Mouse (Mus musculus) ES-Bruce4 (cell line): Measurements from ENCODE around the gene Smco4. TPM values are rescaled to one million over a fixed set of nuclear protein-coding genes. Genes with fewer than 3 reads are reported as not detected.

Source experiments
- H3K27ac ChIP-seq: 2 replicates; pipeline ENCODE4 v1.5.1; 2012; ENCODE audit warnings: low read length, inconsistent platforms; ENCODE audit not compliant: insufficient read depth
- H3K27me3 ChIP-seq: 2 replicates; pipeline ENCODE4 v1.6.1; 2012; ENCODE audit warnings: mild to moderate bottlenecking, low read length, inconsistent platforms; ENCODE audit not compliant: control insufficient read depth, poor library complexity, insufficient read depth, severe bottlenecking
- H3K36me3 ChIP-seq: 2 replicates; pipeline ENCODE4 v1.6.1; 2012; ENCODE audit warnings: inconsistent platforms, mild to moderate bottlenecking, low read length, moderate library complexity; ENCODE audit not compliant: control insufficient read depth, poor library complexity, insufficient read depth, severe bottlenecking
- H3K4me1 ChIP-seq: one replicate; pipeline ENCODE4 v1.8.1; 2011; ENCODE audit warnings: low read length; ENCODE audit not compliant: control insufficient read depth, insufficient read depth
- H3K4me3 ChIP-seq: 2 replicates; pipeline ENCODE4 v1.5.1; 2011; ENCODE audit warnings: low read depth, mild to moderate bottlenecking, low read length
- H3K9ac ChIP-seq: 2 replicates; pipeline ENCODE4 v1.6.1; 2012; ENCODE audit warnings: low read depth, mild to moderate bottlenecking, inconsistent platforms; ENCODE audit not compliant: poor library complexity, severe bottlenecking
- H3K9me3 ChIP-seq: replicated peaks from 2 replicates; pipeline ENCODE4 v1.6.1; 2012; ENCODE audit warnings: mild to moderate bottlenecking, low read length, inconsistent platforms; ENCODE audit not compliant: control insufficient read depth, poor library complexity, insufficient read depth, severe bottlenecking
- CTCF ChIP-seq: IDR thresholded peaks from one replicate; pipeline ENCODE4 v1.8.1; 2011; ENCODE audit warnings: low read depth, low read length
- EP300 ChIP-seq: IDR thresholded peaks from 2 replicates; pipeline ENCODE4 v1.6.1; 2011; ENCODE audit warnings: low read depth, low read length; ENCODE audit not compliant: insufficient read depth
- POLR2A ChIP-seq: IDR thresholded peaks from one replicate; pipeline ENCODE4 v1.8.1; 2011; ENCODE audit warnings: low read length; ENCODE audit not compliant: insufficient read depth
- polyA plus RNA-seq: library from polyadenylated mRNA; stranded (reverse); fragments of >200 nt; gene quantifications from 2 replicates; pipeline ENCODE4 v1.2.4, GENCODE M21; 2011; ENCODE audit warnings: low read depth; ENCODE audit not compliant: missing spikeins, insufficient read depth, insufficient read length

Smco4 gene
- polyA plus RNA-seq, 1 experiment, result 12.2 TPM

DNA sequence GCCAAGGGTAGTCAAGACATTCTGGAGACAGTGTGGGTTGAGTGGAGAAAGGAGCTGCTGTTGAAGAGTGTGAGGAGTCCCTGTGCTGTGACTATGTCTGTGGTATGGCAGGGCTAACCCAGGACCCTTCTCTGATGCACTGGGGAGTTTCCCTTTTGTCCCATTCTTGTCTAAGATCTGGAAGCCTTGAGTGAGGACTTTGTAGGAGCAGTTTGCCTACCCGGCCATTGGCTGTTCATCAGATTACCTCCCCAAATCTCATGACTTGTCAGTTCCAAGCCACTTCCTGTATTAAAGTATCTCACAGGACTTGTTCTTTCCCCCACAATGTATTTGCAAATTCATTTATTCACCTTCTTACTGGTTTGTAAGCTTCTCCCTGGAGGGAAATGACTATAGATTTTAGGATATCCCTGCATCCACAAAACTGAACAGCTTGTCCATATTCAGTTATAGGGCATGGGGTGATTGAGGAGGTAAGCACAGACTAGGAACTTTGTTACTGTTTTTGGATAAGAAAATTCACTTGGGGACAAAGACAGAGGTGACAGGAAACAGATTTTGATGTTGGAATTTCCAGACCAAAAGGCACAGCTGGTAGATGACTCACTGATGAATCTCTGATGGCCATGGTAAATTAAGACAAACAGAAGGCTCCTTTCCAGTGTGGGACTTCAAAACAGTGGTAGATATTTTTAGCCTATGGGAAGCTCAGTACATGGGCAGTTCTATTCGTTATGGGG lies 5.4 kb upstream of the Smco4 start:
- H3K27me3 ChIP-seq, result 0 out of 2 replicates have a peak, but pooled peaks cover 2% of the 10 kb centered on the region
- H3K27ac ChIP-seq, result no peak overlapping the region
- TF ChIP-seq POLR2A (no peak), CTCF (no peak), EP300 (no peak)
- H3K9me3 ChIP-seq, result no peaks in the 10 kb centered on the region
- no peak overlapping the region for H3K4me3 ChIP-seq
- H3K36me3 ChIP-seq, result no peaks in the 10 kb centered on the region
- no peak overlapping the region for H3K9ac ChIP-seq
- H3K4me1 ChIP-seq, result no peaks in the 10 kb centered on the region

DNA sequence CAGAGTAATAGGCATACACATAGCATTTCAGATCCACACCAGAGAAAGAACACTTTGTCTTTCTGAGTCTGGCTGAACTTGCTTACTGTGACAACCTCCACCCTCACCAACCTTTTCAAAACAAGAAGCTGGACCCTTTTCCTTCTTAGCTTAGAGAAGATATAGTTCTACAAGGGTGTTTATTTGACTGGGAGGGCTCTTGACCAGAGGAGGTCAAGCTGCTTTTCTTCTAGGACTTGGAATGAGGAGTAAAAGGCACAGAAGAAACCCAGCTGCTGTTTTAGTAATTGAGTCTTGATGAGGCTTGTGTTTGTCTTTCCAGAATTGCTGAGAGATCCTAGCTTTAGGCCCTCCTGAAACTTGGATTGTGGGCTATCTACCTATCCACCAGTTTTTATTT lies 3.9 kb upstream of the Smco4 start:
- Histone ChIP-seq H3K36me3 (no peaks in the 10 kb centered on the region), H3K4me1 (no peaks in the 10 kb centered on the region), H3K4me3 (no peak overlapping the region), H3K9me3 (no peaks in the 10 kb centered on the region), H3K27ac (no peak overlapping the region), H3K27me3 (0 out of 2 replicates have a peak, but pooled peaks cover 2% of the 10 kb centered on the region), H3K9ac (no peak overlapping the region)
- TF ChIP-seq POLR2A, result no peak
- TF ChIP-seq CTCF, result no peak
- no peak for TF ChIP-seq EP300

DNA sequence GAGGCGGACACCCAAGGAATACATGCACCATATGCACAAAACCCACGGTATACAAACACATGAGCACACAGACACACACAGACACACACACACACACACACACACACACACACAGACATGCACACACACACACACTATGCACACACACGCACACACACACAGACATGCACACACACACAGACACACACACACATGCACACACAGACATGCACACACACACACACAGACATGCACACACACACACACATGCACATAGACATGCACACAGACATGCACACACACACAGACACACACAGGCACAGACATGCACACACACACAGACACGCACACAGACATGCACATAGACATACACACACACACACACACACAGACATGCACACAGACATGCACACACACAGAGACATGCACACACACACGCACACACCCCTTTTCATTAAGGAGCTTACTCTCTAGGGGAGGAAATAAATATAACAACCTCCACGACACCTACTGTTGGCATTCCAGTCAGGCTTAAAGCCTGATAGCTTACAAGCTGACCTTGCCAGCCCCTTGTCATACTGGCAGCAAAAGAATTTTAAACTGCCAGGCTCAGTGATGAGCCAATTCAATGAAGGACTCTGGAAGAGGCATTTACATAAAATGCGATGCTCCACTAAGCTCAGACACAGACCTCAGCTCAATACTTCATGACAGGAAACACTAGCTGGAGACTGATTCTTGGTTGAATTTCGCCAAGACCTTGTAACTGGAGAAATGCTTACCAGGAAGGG lies 2.7 kb upstream of the Smco4 start:
- TF ChIP-seq EP300 (no peak), POLR2A (no peak), CTCF (no peak)

DNA sequence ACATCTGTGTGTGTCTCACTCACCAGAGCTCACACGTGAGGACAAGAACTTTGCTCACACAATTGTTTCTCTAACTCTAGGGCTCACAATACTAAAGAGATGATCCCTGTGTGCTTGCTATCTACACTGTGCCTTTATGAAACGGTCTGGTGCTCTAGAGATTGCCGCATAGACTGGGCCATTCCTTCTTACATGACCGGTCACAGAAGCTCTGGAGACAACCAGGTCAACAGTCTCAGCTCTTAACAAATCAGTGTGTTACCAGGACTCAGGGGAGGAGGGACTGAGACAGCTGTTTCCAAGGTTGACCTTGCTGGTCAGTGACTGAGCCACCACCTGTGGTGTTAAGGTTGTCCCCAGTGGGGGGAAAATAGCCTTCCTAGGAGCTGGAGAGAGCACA lies 1.5 kb upstream of the Smco4 start:
- no peak overlapping the region for H3K27ac ChIP-seq
- 0 out of 2 replicates have a peak, but pooled peaks cover 2% of the 10 kb centered on the region for H3K27me3 ChIP-seq
- TF ChIP-seq EP300, result no peak
- TF ChIP-seq POLR2A, result no peak
- TF ChIP-seq CTCF, result no peak
- H3K4me1 ChIP-seq, result no peaks in the 10 kb centered on the region
- H3K36me3 ChIP-seq, result no peaks in the 10 kb centered on the region
- H3K4me3 ChIP-seq, result no peak overlapping the region
- no peaks in the 10 kb centered on the region for H3K9me3 ChIP-seq
- no peak overlapping the region for H3K9ac ChIP-seq

More for the DNA sequence above, 2.7 kb upstream of the Smco4 start:
- Histone ChIP-seq H3K4me1 (no peaks in the 10 kb centered on the region), H3K27ac (no peak overlapping the region), H3K36me3 (no peaks in the 10 kb centered on the region), H3K4me3 (no peak overlapping the region), H3K27me3 (0 out of 2 replicates have a peak, but pooled peaks cover 2% of the 10 kb centered on the region), H3K9ac (no peak overlapping the region), H3K9me3 (no peaks in the 10 kb centered on the region)

DNA sequence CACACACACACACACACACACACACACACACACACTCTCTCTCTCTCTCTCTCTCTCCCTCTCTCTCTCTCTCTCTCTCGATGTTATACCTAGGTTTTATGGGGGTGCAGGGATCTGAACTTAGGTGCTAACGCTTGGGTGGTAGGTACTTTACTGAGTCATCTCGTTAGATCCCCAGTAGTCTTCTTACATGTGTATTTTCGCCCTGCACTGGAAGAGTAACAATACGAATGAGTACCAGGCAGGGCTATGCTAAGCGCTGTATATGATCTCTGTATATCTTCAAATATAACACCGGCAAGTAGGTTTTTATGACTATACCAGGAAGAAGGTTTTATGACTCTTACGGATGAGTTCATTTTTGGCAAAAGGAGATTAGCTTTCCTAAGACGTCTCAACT lies 831 bp upstream of the Smco4 start:
- H3K4me1 ChIP-seq, result no peaks in the 10 kb centered on the region
- H3K27ac ChIP-seq, result no peak overlapping the region
- no peak overlapping the region for H3K4me3 ChIP-seq
- H3K9ac ChIP-seq, result no peak overlapping the region
- TF ChIP-seq CTCF (no peak), POLR2A (no peak), EP300 (no peak)
- no peaks in the 10 kb centered on the region for H3K9me3 ChIP-seq
- H3K27me3 ChIP-seq, result 0 out of 2 replicates have a peak, but pooled peaks cover 2% of the 10 kb centered on the region
- H3K36me3 ChIP-seq, result no peaks in the 10 kb centered on the region
